Mouse (Mus musculus): ENCODE data around the gene Gm17604.

Gene Gm17604

DNA sequence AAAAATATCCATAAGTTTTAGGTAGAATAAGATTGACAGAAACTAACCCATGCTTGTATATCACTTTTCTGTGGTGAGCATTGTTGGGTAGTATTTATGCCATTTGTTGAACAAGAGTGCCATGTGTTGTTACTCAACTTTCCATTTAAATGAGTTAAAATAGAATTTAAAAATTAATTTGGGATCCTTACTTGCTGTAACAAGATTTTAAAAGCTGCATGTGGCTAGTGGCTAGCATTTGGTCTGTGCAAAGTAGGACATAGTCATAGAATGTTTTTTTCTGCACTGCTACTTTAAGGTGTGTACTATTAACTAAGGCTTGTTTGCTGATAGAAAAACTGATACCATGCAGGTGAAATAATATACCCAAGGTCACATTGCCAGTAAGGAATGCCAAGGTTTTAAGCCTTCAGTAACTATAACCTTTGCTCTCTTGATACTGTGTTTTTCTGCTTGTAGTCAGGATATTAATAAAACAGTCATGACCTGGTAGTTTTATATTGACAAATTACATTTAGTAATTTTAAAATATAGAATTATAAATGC, at the start of gene Gm17604:
Gene Gm17604 (minus strand): TSS at position 51 of the 546 bp plus-strand sequence.
- no peak for DNase-seq

DNA sequence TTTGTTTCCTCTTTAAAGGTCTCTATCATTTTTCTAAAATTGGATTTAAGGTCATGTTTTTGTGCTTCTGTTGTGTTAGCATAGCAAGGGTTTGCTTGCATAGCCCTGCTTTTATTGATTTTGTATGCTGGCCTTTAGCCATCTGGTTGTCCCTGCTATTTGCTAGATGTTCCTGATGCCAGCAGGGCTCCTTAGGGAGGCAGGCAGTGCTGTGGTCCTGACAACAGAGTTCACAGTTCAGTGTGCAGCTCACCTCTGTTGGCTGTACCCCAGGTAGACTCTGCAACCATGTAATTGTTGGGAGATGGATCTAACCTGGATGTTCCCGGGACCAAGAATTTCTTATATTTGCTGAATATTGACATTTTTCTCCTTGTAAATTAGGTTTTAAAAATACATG, 45.3 kb upstream of the Gm17604 start:
- no peak for DNase-seq

DNA sequence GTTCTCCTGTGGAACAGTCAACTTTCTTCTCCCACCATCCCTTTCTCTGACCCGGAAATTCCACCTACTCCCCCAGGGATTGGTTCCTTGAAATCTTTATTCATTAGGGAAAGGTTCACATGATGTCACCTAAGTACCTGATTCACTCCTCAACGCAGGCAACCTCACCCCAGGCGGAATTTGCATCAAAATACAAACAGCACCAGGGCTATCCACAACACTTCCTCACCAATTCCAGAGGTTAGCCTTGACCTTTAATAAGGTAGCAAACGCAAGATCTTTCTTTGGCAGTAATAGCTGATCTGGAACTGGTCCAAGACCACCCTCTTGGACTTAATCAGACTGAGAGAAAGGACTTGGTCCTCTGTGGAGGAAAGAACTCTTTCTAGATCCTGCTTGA, 1.5 kb downstream of the Gm17604 start:
- DNase-seq, result no peak

DNA sequence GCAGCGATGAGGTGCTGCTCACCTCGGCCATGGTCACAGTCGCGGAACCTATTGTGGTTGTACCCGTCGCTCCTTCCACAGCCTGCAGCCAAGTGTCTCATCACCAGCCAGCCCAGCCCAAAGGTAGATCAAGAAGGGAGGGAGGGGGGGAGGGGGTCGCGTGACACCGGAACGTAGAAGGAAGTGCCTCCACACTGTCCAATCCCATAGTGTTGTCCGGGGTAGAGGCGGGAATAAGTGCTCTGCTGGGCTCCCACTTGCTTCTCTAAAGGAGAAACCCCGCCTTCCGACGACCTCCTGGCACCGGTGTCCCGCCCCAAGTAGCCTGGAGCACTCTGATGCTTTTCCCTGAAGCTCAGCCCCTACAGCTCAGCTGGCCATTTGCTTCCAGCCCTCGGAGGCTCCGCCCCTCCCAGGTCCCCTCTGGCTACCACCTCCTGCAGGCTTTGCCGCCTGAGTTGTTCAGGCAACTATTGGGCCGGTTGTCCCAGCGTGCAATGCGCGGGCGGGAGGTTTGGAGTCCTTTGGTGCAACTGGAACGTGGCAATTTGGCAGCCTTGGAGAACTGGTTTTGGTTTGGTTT, 24.3 kb downstream of the Gm17604 start, which contains the start of the genes Mospd2 and Fancb:
Gene Mospd2 (minus strand): TSS at position 183 of the 583 bp plus-strand sequence.
Gene Fancb (plus strand): TSS at position 400 of the 583 bp plus-strand sequence.
- peak; percentile 96 for DNase-seq

DNA sequence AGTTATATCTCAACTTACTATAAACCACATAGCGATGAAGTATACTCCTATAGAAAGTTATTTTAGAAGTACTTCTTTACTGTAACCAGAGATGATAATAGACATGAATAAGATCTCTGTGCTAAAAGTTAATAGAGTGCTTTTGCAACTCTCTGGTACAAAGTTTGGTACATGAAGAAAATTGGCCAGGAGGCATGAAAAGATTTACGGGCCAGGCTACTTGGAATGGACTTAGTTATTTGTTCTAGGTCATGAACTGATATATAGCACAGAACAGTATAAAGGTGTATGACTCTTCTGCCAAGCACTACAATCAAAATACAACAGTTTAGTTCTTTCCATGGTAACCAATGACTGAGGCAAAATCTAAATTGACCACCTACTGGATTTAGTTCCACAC, 25.8 kb downstream of the Gm17604 start:
- DNase-seq, result no peak

DNA sequence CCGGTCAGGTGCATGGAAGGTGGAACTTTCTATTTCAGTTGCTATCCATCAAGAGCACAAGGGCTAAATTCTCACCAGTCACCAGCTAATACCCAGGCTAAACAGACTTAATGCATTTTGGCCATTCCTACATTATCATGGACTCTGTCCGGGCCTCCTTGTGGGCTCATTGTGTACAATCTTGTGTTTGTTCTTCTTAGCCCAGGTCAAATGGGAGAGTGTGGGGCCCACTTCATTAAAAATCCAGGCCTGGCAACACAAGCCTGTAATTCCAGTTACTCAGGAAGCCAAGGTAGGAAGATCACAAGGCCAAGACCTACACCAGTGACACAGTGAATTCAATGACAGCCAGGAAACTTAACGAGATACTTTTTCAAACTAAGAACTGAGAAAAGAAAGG, 33.4 kb downstream of the Gm17604 start:
- DNase-seq, result peak in 1 of 2 experiments; percentile 8

DNA sequence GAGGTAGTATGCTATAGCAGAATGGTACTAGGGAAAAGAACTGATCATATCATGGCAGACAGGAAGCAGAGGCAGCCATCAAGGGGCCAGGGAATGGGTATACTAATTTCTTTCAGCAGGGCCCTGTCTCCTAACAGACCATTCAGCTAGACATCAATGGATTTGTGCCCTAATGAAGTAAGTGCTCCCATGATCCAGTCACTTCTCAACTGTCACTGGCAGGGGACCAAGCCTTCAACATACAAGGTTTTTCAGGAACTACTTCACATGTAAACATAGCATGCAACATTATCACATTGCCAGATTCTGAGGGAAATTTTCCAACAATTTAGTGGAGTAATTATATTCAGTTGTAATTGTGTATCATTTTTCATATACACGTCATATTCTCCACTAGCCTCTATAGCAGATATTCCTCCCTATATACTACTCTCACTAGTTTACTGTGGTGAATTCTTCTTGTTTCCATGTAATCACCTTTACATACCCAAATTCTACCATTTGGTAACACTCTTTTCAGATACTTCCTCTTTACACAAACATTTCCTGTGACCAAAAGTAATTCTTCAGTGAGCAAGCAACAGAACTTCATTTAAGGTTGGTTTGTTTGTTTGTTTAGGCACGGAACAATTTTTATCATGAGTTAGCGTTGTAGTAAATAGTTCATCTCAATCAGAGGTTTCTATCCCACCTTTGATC, 38.7 kb downstream of the Gm17604 start:
- DNase-seq, result no peak
